Mouse (Mus musculus) liver, adult 2 months (tissue): ENCODE measurements around the gene Zfp800.

Source experiments
- CTCF ChIP-seq: fragments of 200-500 bp; IDR thresholded peaks from 2 replicates; pipeline ENCODE4 v1.5.1; 2011; ENCODE audit warnings: low read depth, low read length, control low read depth
- POLR2A ChIP-seq: fragments of 200-500 bp; IDR thresholded peaks from 2 replicates; pipeline ENCODE4 v1.6.1; 2011; ENCODE audit warnings: low read length, control low read depth; ENCODE audit not compliant: insufficient read depth; ENCODE audit errors: extremely low read depth

- no peak for TF ChIP-seq CTCF
- no peak for TF ChIP-seq POLR2A
Observed at GRCm38 (mm10) chr6:28191935-28192334, 205.9 kb downstream of the Zfp800 start.
